Mouse (Mus musculus): Measurements from ENCODE around the gene Olfr521. TPM values are rescaled to one million over a fixed set of nuclear protein-coding genes. Genes with fewer than 3 reads are reported as not detected.
"Not testable (repeated sequence)": the region's sequence is repeated elsewhere in the genome, so short reads cannot be mapped to it uniquely, and the experiment has no call there.

Gene Olfr521
- total RNA-seq, 2 experiments from 2014 or later: not detected

- DNase-seq (ENCODE audit: low spot score in 2 of 2): no peak
Observed at GRCm38 (mm10) chr7:99805340-99805739, 42.0 kb downstream of the Olfr521 start.

DNA sequence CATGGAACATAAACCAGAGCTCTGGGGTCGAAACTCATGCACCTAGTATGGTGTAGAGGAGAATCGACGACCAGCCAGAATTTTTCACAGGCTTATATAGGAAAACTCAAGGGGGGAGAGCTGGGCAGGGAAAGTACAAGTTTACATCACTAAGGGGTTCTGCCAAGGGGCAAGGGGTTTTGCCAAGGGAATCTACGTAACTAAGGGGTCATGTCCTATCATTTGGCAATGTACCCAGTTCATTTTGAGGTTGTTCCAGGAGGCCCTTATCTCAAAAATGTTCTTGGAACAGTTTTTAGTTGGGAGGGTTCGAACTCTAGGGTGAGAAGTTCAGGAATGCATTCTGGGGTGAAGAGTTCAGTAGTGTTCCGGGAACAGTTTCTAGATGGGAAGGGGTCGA lies 43.7 kb downstream of the Olfr521 start:
- DNase-seq (ENCODE audit: low spot score in 2 of 2): not testable (repeated sequence)

- DNase-seq (ENCODE audit: low spot score in 2 of 2): no peak
Observed at GRCm38 (mm10) chr7:99810814-99811213, 47.5 kb downstream of the Olfr521 start.

DNA sequence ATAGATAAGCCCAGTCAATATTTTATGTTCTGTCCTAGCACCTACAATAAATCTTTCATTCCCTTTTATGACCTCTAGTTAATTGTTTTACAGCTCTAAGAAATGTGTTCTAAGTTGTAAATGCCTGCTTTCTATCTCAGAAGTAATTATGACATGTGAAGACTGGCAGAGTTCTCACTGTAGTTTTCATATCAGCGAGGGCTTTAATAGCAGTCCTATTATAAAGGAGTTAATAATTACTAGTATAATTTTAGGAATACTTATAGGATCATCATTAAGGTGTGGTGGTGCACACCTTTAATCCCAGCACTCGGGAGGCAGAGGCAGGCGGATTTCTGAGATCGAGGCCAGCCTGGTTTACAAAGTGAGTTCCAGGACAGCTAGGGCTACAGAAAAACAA lies 48.4 kb downstream of the Olfr521 start:
- DNase-seq (ENCODE audit: low spot score in 2 of 2): no peak

DNA sequence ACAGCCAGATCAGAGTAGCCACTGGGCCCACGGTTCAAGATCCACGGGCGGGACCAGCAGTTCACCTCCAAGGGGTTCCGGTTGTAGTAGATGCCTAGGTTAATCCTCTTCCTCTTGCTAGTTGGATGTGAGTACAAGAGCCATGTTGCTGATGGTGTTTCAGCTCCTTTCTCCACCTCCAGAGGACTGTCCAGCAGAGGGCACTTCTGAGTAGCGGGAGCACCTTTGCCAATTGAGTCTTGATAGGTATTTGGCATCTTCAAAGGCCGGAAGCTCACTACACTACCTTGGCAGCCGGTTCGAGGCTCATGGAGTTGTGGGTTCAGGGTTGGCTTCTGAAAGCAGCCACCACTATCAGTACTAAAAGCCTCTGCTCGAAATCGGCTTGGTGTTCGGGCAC lies 50.1 kb downstream of the Olfr521 start:
- DNase-seq (ENCODE audit: low spot score in 2 of 2): peak; percentile 17 to 22

DNA sequence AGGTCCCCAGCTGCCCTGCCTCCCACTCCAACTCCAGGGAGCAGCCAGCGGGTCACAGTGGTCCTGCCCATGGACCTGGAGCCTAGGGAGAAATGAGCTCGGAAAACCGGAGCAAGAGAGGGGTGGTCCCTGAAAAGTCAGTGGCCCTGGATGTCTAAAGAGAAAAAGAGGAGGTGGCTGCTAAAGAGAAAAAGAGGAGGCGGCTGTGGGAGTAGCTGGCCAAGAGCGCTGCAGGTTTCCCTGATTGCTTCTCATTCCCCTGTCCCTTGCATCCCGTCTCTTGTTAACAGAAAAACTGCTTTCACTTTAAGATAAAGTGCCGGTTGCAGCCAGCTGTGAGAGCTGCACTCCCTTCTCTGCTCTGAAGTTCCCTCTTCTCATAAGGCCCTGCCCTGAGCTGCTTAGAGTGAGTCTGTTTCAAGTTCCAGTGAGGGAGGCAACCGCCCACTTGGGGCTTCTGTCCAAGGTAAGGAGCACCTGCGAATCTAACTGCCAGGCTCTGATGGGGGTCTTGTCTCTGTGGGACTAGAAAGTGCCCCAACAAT lies 54.9 kb downstream of the Olfr521 start:
- not testable (repeated sequence) for DNase-seq (ENCODE audit: low spot score in 2 of 2)

Other genes with a start within 250 kb of the Olfr521 start
- gene Arrb1, start 228.0 kb upstream of the Olfr521 start, total RNA-seq (2021): 100 to 1,000 TPM; 150 to 192 TPM
- 1 to 10 TPM; 2.9 to 3.3 TPM for gene Tpbgl, start 136.4 kb upstream of the Olfr521 start, total RNA-seq (2021)
- gene Slco2b1, start 52.2 kb upstream of the Olfr521 start, total RNA-seq (2021): 10 to 100 TPM; 14.8 to 15.4 TPM
- gene Olfr520, start 33.2 kb upstream of the Olfr521 start, total RNA-seq (2021): not detected
- gene Neu3, start 64.9 kb downstream of the Olfr521 start, total RNA-seq (2021): 1 to 10 TPM; 2.4 to 3.7 TPM
- 1 to 10 TPM; 1.2 TPM for gene Xrra1, start 95.6 kb downstream of the Olfr521 start, total RNA-seq (2021)
- 10 to 100 TPM; 90.0 to 96.3 TPM for gene Spcs2, start 100.0 kb downstream of the Olfr521 start, total RNA-seq (2021)
- 10 to 100 TPM; 19.6 to 25.6 TPM for gene Rnf169, start 216.9 kb downstream of the Olfr521 start, total RNA-seq (2021)
- gene Chrdl2, start 242.7 kb downstream of the Olfr521 start, total RNA-seq (2021): under 1 TPM; 0.21 to 0.22 TPM

All from layer of hippocampus, postnatal 10 days (tissue).